Mouse (Mus musculus) c-Kit-positive CD71-positive TER-119-negative erythroid progenitor cells, embryonic 14.5 days (primary cell): ENCODE measurements around the gene Ifit2.
"Not testable (repeated sequence)": the region's sequence is repeated elsewhere in the genome, so short reads cannot be mapped to it uniquely, and the experiment has no call there.

ENCODE experiments used
- DNase-seq: peaks from one replicate; pipeline ENCODE4 v3.0.0-alpha.2; 2013; ENCODE audit warnings: low read depth

Ifit2 gene

DNA sequence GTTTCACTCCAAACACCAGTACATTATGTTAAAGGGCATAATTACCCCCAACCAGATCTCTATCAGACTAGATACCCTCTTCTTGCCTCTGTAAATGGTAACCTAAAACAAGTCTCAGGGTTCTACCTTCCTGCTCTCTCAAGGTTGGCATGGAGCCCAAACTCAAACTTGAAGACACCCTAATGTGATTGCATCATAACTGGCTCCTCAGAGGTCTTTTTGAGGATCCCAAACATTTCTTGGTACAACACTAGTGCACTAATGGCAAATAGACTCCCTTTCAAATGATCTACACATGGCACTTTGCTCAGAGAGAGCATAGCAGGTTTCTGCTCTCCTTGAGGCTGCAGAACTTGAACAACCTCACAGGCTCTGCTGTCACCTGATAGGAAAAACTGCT is 46.3 kb downstream of the Ifit2 start:
- DNase-seq = no peak

DNA sequence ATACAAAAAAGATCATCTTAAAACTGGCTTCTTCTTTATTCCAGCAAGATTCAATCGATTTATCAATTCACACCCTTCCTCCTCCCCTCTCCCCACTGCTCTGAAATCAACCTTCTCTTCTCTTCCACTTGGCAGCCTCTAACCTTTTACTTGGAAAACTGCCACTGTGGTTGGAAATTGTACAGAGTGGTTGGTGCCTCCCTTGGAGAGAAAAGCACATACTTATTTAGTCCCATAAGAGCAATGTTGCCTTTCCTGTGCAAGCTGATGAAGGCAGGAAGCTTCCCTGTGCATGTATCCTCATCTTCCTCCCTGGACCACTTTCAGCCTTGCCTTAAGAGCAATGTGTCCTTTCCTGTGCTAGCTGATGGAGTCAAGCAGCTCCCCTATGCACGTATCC is 47.8 kb downstream of the Ifit2 start:
- no peak for DNase-seq

DNA sequence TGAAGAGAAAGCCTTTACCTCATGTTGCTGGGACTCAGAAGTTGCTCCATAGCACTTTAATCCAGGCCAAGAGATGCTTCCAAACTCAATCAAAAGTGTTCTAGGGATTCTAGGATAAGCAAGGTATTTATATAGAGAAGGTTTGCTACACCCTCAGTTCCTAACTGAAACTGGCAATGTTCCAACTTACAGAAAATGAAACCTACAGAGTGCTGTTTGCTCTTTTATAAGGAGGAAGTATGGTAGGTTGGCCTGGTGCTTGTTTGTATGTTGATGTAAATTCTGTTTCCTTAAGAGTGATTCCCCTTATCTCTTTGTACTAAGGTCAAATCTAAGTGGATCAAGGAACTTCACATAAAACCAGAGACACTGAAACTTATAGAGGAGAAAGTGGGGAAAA is 48.8 kb downstream of the Ifit2 start:
- DNase-seq = not testable (repeated sequence)

DNA sequence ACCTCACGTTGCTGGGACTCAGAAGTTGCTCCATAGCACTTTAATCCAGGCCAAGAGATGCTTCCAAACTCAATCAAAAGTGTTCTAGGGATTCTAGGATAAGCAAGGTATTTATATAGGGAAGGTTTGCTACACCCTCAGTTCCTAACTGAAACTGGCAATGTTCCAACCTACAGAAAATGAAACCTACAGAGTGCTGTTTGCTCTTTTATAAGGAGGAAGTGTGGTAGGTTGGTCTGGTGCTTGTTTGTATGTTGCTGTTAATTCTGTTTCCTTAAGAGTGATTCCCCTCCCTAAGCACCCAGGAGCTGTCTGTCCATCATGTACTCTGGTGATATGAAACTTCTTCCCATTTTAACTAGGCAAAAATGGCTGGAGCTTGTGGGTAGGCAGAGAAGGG is 51.4 kb downstream of the Ifit2 start, which contains the start of gene Ifit1bl1:
TSS of gene Ifit1bl1 (minus strand) at position 69 of the 400 bp plus-strand sequence.
- not testable (repeated sequence) for DNase-seq

DNA sequence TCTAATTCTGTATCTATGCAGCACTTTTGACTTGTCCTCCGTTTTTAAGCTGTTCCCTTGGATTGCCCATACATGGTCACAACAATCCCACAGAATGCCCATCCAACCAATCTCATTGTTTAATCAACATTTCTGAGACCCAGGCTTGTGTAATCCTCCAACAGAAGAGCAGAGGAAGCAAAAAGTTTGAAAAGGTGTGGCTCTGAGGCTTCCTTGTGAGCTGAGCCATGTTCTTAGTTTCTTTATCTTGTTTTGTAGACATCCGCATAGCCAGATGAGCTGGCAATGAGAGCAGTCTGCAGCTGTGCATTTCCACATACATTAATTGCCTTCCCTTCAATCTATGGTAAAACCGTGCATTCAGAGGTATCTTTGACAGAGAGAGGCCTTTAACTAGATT is 55.0 kb downstream of the Ifit2 start:
- DNase-seq = no peak

DNA sequence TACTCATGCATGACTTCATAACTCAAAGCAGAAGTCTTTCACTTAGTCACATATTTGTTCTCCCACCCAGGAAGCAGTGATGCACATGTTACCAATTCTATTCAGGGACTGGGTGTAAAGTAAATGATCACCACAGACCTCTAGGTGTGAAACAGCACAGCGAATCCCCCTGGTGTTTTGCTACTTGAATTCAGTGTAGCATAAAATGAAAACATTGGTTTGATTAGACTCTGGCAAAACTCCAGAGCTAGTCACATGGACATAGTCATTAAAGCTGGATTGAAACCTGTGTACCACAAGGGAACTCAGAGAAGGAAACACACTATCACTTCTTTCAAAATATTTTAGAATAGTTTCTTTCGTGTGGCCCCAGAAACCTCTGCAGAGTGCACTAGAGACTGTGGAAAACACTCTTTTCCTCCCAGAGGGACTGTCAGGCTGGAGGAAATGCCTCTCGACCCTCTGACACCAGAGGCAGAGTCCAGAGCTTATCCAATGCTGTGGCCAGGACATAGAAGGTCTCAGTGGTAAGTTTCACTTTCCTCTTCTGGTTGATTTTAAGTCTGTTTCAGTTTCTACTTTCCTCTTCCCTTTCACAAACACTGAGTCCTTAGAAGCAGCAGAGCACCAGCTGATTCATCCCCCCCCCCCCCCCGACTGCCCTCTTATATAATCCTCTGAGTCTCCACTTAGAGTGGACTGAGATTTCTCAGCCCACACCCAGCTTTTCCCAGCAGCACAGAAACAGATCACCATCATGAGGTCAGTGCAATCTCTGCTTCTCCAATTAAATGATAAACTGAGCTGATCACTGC is 57.0 kb downstream of the Ifit2 start, which contains the start of gene Ifit3b:
TSS of gene Ifit3b (plus strand) at position 734 of the 815 bp plus-strand sequence.
- DNase-seq = not testable (repeated sequence)

DNA sequence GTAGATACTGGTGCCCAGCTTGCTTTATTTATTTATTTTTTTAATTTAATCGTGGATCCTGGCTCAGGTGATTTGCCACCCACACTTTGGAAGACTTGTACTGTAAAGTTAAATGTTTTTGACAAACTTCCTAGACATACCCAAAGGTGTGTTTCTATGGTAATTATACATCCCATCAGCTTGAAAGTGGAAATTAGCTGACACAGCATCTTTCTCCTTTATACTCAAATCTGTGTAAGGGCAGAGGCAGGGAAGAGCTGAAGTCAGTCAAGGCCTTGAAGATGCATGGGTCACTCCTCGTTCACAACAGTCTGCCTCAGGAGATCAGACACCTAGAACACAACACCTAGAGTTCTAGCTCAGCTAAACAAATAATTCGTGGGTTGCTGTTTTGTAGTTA is 59.6 kb downstream of the Ifit2 start:
- DNase-seq = not testable (repeated sequence)

DNA sequence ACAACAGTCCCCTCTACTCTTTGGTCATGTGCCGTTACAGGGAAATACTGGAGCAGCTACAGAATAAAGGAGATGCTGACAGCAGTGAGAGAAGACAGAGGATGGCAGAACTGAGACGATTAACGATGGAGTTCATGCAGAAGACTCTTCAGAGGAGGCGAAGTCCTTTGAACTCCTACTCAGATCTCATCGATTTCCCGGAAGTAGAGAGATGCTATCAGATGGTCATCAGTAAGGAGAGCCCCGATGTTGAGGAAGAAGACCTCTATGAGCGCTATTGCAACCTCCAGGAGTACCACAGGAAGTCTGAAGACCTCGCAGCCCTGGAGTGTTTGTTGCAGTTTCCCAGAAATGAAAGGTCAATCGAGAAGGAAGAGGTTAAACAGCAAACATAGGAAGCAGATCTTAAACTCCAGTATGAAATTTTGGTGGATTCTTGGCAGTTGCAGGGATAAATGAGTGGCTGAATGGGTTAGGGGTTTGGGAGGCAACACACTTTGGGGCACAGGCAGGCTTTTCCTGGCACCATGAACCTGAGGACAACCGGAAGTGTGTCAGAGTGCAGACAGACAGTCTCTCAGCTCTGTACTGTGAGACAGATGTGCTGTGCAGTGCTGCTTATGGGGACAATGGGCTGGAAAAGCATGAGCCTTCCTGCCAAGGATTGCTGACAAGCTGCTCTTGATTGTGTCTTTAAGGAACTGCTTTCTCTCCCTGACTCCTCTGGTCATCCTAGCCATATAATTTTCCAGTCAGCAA is 61.9 kb downstream of the Ifit2 start:
- not testable (repeated sequence) for DNase-seq

DNA sequence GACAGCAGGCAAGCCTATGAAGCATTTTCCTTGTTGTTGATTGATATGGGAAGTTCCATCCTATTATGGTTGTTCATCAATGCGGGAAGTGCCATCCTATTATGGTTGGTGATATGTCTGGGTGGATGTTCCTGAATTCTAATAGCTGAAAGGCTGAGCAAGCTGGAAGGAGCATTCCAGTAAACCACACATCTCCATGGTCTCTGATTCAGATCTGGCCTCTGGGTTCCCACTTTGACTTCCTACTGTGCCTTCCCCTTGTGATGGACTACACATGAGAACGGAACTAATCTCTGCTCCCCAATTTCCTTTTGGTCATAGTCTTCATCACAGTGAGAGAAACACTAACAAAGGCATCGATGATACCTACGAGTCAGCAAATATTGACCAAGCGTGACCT is 70.4 kb downstream of the Ifit2 start:
- no peak for DNase-seq

DNA sequence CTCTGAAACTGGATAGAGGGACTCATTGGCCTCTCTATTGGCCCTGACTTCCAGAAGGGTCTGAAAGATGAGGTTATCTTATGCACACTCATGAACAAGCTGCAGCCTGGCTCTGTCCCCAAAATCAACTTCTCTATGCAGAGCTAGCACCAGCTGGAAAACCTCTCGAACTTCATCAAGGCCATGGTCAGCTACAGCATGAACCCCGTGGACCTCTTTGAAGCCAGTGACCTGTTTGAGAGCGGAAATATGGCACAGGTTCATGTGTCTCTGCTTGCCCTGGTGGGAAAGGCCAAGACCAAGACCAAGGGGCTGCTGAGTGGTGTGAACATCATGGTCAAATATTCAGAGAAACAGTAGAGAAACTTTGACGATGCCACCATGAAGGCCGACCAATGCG is 73.3 kb downstream of the Ifit2 start:
- no peak for DNase-seq

DNA sequence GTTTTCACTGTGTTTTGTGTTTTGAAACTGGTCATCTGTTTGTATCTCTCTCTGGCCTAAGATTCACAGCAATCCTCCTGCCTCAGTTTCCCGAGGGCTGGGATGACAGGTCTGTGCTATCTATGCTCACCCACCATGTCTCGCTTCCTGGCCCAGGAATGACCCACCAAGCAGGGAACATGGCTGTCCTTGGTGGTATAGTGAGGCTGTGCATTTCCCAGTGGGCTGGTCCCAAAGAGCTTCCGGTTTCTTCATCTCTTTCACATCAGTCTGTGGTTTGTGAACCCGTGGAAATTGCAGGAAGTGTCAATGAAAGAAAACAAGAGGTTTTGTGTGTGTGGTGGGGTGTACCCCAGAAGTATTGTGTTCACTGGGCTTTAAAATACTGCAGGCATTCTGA is 74.2 kb downstream of the Ifit2 start:
- DNase-seq = no peak
